Mouse (Mus musculus) lung, embryonic 16.5 days (tissue): ENCODE results near the gene Bola3. TPM values are rescaled to one million over a fixed set of nuclear protein-coding genes. Genes with fewer than 3 reads are reported as not detected.

Experiments
- ATAC-seq: fragments of 200-750 bp; cut with Nextera tagmentation; 2 replicates; pipeline ENCODE4 v1.8.0; 2017; ENCODE audit warnings: low read depth, mild to moderate bottlenecking, moderate library complexity
- H3K27ac ChIP-seq: fragments of 300-500 bp; sonication (generic); 2 replicates; pipeline ENCODE4 v1.5.1; 2014; ENCODE audit warnings: mild to moderate bottlenecking, control low read depth, low read length
- H3K27me3 ChIP-seq: fragments of 300-500 bp; sonication (generic); 2 replicates; pipeline ENCODE4 v1.6.1; 2014; ENCODE audit warnings: low read depth, low read length, mixed read lengths; ENCODE audit not compliant: control insufficient read depth, insufficient read depth
- H3K36me3 ChIP-seq: fragments of 300-500 bp; sonication (generic); 2 replicates; pipeline ENCODE4 v1.6.1; 2014; ENCODE audit warnings: low read length; ENCODE audit not compliant: control insufficient read depth, insufficient read depth
- H3K4me1 ChIP-seq: fragments of 300-500 bp; sonication (generic); replicated peaks from 2 replicates; pipeline ENCODE4 v1.6.1; 2014; ENCODE audit warnings: low read length, mixed read lengths; ENCODE audit not compliant: control insufficient read depth, insufficient read depth
- H3K4me2 ChIP-seq: fragments of 300-500 bp; sonication (generic); 2 replicates; pipeline ENCODE4 v1.6.1; 2014; ENCODE audit warnings: low read depth, low read length, control low read depth
- H3K4me3 ChIP-seq: fragments of 300-500 bp; sonication (generic); 2 replicates; pipeline ENCODE4 v1.5.1; 2014; ENCODE audit warnings: mild to moderate bottlenecking, low read length, control low read depth
- H3K9ac ChIP-seq: fragments of 300-500 bp; sonication (generic); 2 replicates; pipeline ENCODE4 v1.6.1; 2014; ENCODE audit warnings: low read length, control low read depth
- H3K9me3 ChIP-seq: fragments of 300-500 bp; sonication (generic); 2 replicates; pipeline ENCODE4 v1.6.1; 2016; ENCODE audit warnings: low read length; ENCODE audit not compliant: control insufficient read depth
- WGBS: fragments of 180-500 bp; shearing (Covaris S2); extraction: QIAGEN DNeasy Blood & Tissue Kit; methylation state at CpG from one replicate; pipeline ENCODE4 v1.1.7; 2014; 5-methylcytosine and 5-hydroxymethylcytosine counted together
- polyA plus RNA-seq: library from polyadenylated mRNA; unstranded; fragments of >200 nt; fragmentation: Nextera tagmentation; extraction: Ambion mirVana; gene quantifications from 2 replicates; pipeline ENCODE4 v1.2.1, GENCODE M21; 2015

Gene Bola3
- polyA plus RNA-seq, 1 experiment from 2014 or later: 133 TPM

DNA sequence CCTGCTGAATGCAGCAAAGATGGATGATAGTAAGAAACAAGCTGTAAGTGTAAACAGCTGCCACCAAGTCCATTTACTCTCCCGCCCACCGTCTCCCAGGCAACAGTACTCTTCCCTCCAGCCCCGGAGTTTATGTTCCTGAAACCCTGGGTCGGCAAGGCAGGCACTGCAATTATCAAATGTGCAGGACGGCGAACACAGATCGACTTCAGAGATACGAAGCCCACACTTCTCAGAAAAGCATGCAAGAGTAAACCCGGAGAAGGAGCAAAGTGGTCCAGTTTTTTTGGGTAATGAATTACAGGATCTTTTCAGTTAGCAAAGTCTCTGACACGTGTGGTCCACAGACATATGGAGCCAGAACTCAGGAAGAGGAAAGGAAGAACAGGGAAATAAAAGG, 32.9 kb upstream of the Bola3 start:
- Histone ChIP-seq H3K4me2 (peak overlapping the region; percentile 91), H3K36me3 (peaks cover 6% of the 10 kb centered on the region; the same call in 1 of the 2 replicates), H3K27ac (no peak overlapping the region), H3K9ac (peak overlapping the region; percentile 39), H3K9me3 (no peaks in the 10 kb centered on the region), H3K4me3 (peak overlapping the region; percentile 98), H3K27me3 (no peaks in the 10 kb centered on the region), H3K4me1 (peaks cover 14% of the 10 kb centered on the region)
- 3% methylated on average over 10 of the region's 10 CpGs for WGBS
- ATAC-seq: no peak

DNA sequence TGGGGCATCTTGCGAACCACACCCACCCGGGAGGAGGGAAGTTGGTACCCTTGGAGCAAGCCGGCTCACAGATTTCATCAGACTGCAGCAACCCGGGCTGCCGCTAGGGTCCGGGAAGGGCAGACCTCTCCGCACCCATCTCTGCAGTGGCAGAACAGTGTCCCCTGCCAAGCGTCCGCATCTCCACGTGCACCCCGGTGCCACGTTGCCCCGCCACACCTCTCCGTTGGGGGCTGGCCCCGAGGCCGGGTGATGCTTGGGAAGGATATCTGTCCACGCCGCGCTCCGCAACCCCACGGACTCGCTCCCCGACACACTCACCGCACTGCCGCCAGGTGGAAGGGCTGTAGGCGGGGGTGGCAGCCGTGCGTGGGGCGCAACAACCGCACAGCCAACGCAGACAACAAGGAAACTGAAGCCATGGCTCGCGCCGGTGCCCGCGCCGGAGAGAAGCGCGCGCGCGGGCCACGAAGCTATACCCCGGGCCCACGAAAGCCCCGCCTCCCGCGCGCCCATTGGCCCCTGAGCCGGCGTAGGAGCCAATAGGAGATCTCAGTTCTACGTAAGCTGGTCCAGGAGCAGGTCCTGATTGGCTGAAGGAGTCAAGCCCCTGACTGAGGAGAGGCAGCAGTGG, 31.7 kb upstream of the Bola3 start:
- peaks cover 3% of the 10 kb centered on the region; the same call in 1 of the 2 replicates for H3K36me3 ChIP-seq
- H3K4me2 ChIP-seq: peak overlapping the region; percentile 91
- peak overlapping the region; percentile 82 for H3K9ac ChIP-seq
- H3K9me3 ChIP-seq: no peaks in the 10 kb centered on the region
- peak overlapping the region; percentile 98 for H3K4me3 ChIP-seq
- WGBS: under 1% methylated on average over 52 of the region's 52 CpGs
- peaks cover 14% of the 10 kb centered on the region for H3K4me1 ChIP-seq
- peak; percentile 99 for ATAC-seq
- no peaks in the 10 kb centered on the region for H3K27me3 ChIP-seq
- H3K27ac ChIP-seq: peak overlapping the region; percentile 31; the same call in 1 of the 2 replicates

DNA sequence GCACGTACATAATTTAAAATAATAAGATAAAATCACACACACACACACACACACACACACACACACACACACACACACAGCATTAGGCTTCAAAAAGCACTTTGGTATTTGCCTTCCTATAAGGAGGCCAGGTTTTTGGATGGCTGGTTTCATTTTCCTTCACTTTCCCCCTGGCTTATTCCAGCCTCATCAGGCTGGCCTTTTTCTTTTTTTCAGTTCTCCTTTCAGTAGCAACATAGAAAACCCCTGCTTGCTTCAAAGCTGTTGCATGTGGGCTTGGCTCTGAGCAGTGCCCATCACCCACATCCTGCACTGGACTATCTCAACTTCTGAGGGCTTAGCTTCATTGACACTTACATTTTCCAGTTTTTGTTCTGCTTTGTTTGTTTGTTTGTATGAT, 27.0 kb upstream of the Bola3 start:
- WGBS: 29% methylated on average over 1 of the region's 1 CpGs
- Histone ChIP-seq H3K4me1 (peaks cover 6% of the 10 kb centered on the region), H3K4me3 (no peak overlapping the region), H3K9ac (no peak overlapping the region), H3K9me3 (no peaks in the 10 kb centered on the region), H3K27me3 (no peaks in the 10 kb centered on the region), H3K4me2 (no peak overlapping the region), H3K27ac (no peak overlapping the region), H3K36me3 (no peaks in the 10 kb centered on the region)
- ATAC-seq: no peak

- Histone ChIP-seq H3K36me3 (no peaks in the 10 kb centered on the region; the same call in 1 of the 2 replicates), H3K27ac (no peak overlapping the region), H3K9ac (no peak overlapping the region), H3K4me3 (no peak overlapping the region), H3K9me3 (no peaks in the 10 kb centered on the region), H3K27me3 (no peaks in the 10 kb centered on the region), H3K4me1 (peaks cover 11% of the 10 kb centered on the region), H3K4me2 (no peak overlapping the region)
- ATAC-seq: no peak
- WGBS: 60% methylated on average over 2 of the region's 2 CpGs
Measured at GRCm38 (mm10) chr6:83322794-83323193, 26.2 kb upstream of the Bola3 start.

DNA sequence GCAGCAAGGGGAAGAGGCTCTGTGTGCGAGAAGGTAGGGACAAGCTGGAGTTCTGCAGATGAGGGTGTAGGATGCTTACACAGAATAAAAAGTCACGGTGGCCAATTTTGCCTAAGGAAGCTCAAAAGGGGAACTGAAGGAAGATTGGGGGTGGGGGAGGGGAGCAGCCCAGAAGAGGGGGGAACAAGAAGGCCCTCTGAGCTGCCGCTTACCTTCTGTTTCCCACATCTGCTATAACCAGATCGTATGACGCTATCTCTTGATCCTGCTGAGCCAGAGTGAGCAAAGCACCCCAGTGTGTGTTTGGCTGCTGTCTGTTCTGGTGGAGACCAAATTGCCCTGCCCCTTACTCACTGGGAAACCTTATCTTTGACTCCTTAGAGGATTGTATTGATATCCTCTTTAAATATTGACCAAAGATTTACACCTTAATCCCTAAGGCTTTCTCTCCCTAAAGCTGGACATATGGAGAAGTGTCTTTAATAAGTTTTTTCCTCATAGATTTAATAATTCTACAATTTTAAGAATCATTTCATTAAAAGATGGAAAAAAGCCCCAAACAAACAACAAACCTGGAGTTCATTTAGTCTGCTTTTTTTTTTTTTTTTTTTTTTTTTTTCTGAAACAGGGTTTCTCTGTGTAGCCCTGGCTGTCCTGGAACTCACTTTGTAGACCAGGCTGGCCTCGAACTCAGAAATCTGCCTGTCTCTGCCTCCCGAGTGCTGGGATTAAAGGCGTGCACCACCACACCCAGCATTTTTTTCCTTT, 25.1 kb upstream of the Bola3 start:
- H3K9ac ChIP-seq: no peak overlapping the region
- no peak for ATAC-seq
- WGBS: 57% methylated on average over 8 of the region's 8 CpGs
- H3K4me3 ChIP-seq: no peak overlapping the region
- H3K4me1 ChIP-seq: peaks cover 11% of the 10 kb centered on the region
- H3K27ac ChIP-seq: no peak overlapping the region
- H3K27me3 ChIP-seq: no peaks in the 10 kb centered on the region
- no peaks in the 10 kb centered on the region for H3K9me3 ChIP-seq
- H3K4me2 ChIP-seq: no peak overlapping the region
- no peaks in the 10 kb centered on the region; the same call in 1 of the 2 replicates for H3K36me3 ChIP-seq

DNA sequence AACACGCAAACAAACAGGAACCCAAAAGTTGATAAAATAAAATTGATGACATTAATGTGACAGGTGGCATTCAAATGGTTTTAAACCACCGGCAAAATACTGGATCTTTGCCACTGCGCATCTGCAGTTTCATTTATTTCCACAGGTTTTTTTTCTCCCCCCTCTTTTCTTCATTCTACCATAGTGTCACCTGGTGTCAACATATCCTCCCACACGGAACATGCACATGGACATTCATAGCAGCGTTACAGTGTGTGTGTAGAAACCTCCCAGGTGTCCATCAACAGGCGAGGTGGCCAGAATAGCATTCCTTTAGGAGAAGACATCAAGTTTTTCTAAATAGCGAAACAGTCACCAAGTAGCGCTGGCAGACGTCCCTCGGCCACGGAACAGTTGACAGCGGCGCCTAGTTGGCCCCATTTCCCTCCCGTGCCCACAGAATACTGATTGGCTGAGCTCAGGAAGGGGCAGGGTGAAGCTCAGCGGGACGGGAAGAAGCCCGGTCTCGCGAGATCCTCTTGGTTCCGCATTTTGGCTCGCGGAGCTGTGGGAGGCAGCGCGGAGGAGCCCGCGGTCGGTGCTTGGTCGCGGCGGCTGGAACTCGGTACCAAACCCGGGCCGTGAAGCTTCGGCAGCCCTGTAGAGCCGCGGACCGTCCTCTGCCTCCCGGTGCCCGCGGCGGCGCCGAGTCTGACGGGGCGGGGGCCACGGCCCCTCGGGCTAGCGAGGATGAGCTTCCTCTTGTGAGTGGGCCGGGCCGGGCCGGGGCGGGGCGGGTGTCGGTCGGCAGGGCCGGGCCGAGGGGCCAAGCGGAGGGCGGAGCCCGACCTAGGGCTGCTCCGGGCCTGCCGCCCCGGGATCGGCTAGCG, 23.2 kb upstream of the Bola3 start, which contains the start of the genes Mthfd2 and Mob1a:
TSS of gene Mthfd2 (minus strand) at position 384 of the 869 bp plus-strand sequence.
TSS of gene Mob1a (plus strand) at position 492 of the 869 bp plus-strand sequence.
- Histone ChIP-seq H3K9me3 (no peaks in the 10 kb centered on the region), H3K4me2 (peak within 1 kb of the TSS; percentile 74), H3K36me3 (peaks cover 5% of the 10 kb centered on the region), H3K4me3 (peak within 1 kb of the TSS; percentile 91), H3K27ac (peak within 1 kb of the TSS; percentile 94), H3K27me3 (no peaks in the 10 kb centered on the region), H3K4me1 (peaks cover 11% of the 10 kb centered on the region), H3K9ac (peak within 1 kb of the TSS; percentile 90)
- 1% methylated on average over 65 of the region's 65 CpGs for WGBS
- peak; percentile 100 for ATAC-seq

- Histone ChIP-seq H3K27ac (peak overlapping the region; percentile 94), H3K4me2 (peak overlapping the region; percentile 74), H3K4me3 (peak overlapping the region; percentile 91), H3K27me3 (no peaks in the 10 kb centered on the region), H3K4me1 (peaks cover 11% of the 10 kb centered on the region), H3K36me3 (peaks cover 10% of the 10 kb centered on the region), H3K9ac (peak overlapping the region; percentile 90), H3K9me3 (no peaks in the 10 kb centered on the region)
- 2% methylated on average over 6 of the region's 6 CpGs for WGBS
- ATAC-seq: no peak; the same call in 1 of the 2 replicates
Measured at GRCm38 (mm10) chr6:83326394-83326736, 22.6 kb upstream of the Bola3 start.

DNA sequence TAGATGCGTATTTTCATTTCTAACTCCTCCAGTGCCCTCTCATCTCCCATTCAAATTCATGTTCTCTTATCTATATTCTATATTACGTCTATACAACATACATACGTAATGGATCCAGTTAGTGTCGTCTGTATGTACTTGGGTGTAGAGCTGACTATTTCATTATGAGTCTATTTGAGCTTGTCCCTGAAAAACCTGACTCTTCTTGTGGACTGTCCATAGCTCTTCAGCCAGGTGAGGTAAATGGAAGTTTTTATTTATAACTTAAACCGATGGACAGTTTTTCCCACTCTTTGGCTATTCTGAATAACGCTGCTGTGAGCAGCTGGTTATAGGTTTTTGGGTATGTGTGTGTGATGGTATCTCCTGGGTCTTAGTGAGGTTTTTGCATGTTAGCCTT, 22.2 kb upstream of the Bola3 start:
- WGBS: 47% methylated on average over 6 of the region's 6 CpGs
- no peak for ATAC-seq
- H3K4me1 ChIP-seq: peaks cover 11% of the 10 kb centered on the region

More for the DNA sequence above, 22.2 kb upstream of the Bola3 start:
- no peaks in the 10 kb centered on the region for H3K9me3 ChIP-seq
- H3K36me3 ChIP-seq: peaks cover 14% of the 10 kb centered on the region
- peak overlapping the region; percentile 74 for H3K4me2 ChIP-seq
- no peak overlapping the region; the same call in 1 of the 2 replicates for H3K27ac ChIP-seq
- peak overlapping the region; percentile 91 for H3K4me3 ChIP-seq
- peak overlapping the region; percentile 90 for H3K9ac ChIP-seq
- no peaks in the 10 kb centered on the region for H3K27me3 ChIP-seq
